Mouse (Mus musculus): ENCODE results near the gene Plekhb2. TPM values are rescaled to one million over a fixed set of nuclear protein-coding genes. Genes with fewer than 3 reads are reported as not detected.
A peak's percentile ranks its signal among the peaks of the same experiment; 100 is the strongest.

Plekhb2 gene
- polyA plus RNA-seq (2016; fragmentation: Nextera tagmentation; extraction: Ambion mirVana), result 12.5 and 13.3 TPM in 2 replicates

DNA sequence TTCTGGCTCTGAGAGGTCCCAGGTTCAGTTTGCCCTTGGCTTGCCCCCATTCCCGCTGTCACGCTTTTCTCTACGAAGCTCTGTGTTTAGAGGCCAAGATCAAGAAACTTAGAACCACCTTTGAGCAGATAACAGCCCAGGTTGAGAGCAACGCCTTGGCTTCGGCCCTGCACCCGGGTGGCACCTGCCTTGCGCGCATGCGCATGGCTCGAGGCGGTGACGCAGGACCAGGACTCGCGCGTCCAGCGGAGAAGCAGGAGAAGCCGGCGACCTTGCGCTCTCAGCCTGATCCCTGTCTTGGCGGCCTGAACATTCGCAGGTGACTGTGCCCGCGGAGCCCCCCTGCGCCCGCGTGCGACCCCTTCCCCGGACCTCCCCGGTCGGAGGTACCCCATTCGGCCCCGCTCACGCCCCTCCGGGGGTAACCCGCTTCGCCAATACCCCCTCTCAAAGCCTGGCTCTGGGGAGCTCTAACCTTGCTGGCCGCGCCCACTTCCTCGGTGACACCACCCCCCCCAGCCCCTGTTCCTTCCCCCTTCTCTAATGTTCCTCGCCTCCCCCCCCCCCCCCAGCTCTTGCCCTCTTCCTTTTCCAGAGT lies at the start of gene Plekhb2:
Gene Plekhb2 (plus strand): TSS at position 232 of the 598 bp plus-strand sequence.
- under 1% methylated on average over 34 of the region's 40 CpGs for WGBS (ENCODE audit: insufficient replicate concordance)
- H3K27ac ChIP-seq, result peak within 1 kb of the TSS; percentile 56; the same call in 1 of the 2 replicates
- H3K36me3 ChIP-seq, result no peaks in the 10 kb centered on the region
- no peaks in the 10 kb centered on the region for H3K9me3 ChIP-seq (replicated peaks)
- peak within 1 kb of the TSS; percentile 72 for H3K4me3 ChIP-seq
- peak within 1 kb of the TSS; percentile 86 for H3K9ac ChIP-seq
- H3K27me3 ChIP-seq (replicated peaks), result no peaks in the 10 kb centered on the region
- H3K4me1 ChIP-seq, result peaks cover 28% of the 10 kb centered on the region
- H3K4me2 ChIP-seq, result peak within 1 kb of the TSS; percentile 94
- ATAC-seq, result peak; percentile 91

DNA sequence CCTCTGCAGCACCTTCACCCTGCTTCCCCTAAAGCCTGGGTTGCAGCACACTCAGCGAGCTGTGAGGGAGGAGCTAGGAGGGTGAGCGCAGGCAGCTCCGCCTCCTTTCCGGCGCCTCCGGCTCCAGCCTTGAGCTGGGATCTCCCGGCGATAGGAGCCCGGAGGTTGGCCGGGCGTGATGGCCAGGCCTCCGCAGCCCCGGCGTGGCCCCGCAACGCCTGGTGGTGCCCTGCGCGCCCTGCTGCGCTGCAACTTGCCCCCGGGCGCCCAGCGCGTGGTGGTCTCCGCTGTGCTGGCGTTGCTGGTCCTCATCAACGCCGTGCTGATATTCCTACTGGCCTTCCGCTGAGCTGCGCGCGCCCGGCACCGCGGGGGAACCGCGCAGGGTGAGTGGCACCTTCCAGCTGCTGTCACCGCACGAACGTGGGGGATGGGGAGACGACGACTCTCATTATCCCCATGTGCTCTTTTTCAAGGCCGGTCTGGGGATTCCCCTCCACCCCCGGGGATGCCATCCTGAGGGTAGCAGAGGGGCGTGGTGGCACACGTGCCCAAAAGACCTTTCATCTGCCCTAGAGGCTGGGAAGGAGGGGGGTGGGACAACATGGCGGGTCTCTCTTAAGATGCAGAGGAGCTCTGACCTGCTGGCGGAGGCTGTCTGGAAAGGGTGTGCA lies 48.0 kb upstream of the Plekhb2 start:
- peak overlapping the region; percentile 67 for H3K4me3 ChIP-seq
- H3K27me3 ChIP-seq (replicated peaks), result peaks cover 6% of the 10 kb centered on the region
- H3K36me3 ChIP-seq, result no peaks in the 10 kb centered on the region
- WGBS (ENCODE audit: insufficient replicate concordance), result 2% methylated on average over 44 of the region's 47 CpGs
- H3K27ac ChIP-seq, result no peak overlapping the region
- H3K9ac ChIP-seq, result peak overlapping the region; percentile 61
- H3K4me1 ChIP-seq, result peaks cover 28% of the 10 kb centered on the region
- peak overlapping the region; percentile 95 for H3K4me2 ChIP-seq
- peak; percentile 82 for ATAC-seq
- no peaks in the 10 kb centered on the region for H3K9me3 ChIP-seq (replicated peaks)

- ATAC-seq, result no peak
- no peak overlapping the region for H3K27ac ChIP-seq
- peak overlapping the region; percentile 67 for H3K4me3 ChIP-seq
- H3K27me3 ChIP-seq (replicated peaks), result peaks cover 10% of the 10 kb centered on the region
- no peaks in the 10 kb centered on the region for H3K9me3 ChIP-seq (replicated peaks)
- H3K4me2 ChIP-seq, result peak overlapping the region; percentile 95
- peaks cover 28% of the 10 kb centered on the region for H3K4me1 ChIP-seq
- no peaks in the 10 kb centered on the region for H3K36me3 ChIP-seq
- 15% methylated on average over 7 of the region's 7 CpGs for WGBS (ENCODE audit: insufficient replicate concordance)
- H3K9ac ChIP-seq, result peak overlapping the region; percentile 61; the same call in 1 of the 2 replicates
Observed at GRCm38 (mm10) chr1:34802290-34802642, 47.5 kb upstream of the Plekhb2 start.

GRCm38 (mm10) chr1:34804863-34805262 lies 44.9 kb upstream of the Plekhb2 start:
- peaks cover 28% of the 10 kb centered on the region for H3K4me1 ChIP-seq
- no peak overlapping the region for H3K4me2 ChIP-seq
- peaks cover 10% of the 10 kb centered on the region for H3K27me3 ChIP-seq (replicated peaks)
- no peak overlapping the region for H3K4me3 ChIP-seq
- 75% methylated on average over 7 of the region's 7 CpGs for WGBS (ENCODE audit: insufficient replicate concordance)
- H3K9ac ChIP-seq, result no peak overlapping the region
- no peaks in the 10 kb centered on the region for H3K9me3 ChIP-seq (replicated peaks)
- no peak for ATAC-seq
- H3K36me3 ChIP-seq, result peaks cover 4% of the 10 kb centered on the region; the same call in 1 of the 2 replicates
- H3K27ac ChIP-seq, result no peak overlapping the region

DNA sequence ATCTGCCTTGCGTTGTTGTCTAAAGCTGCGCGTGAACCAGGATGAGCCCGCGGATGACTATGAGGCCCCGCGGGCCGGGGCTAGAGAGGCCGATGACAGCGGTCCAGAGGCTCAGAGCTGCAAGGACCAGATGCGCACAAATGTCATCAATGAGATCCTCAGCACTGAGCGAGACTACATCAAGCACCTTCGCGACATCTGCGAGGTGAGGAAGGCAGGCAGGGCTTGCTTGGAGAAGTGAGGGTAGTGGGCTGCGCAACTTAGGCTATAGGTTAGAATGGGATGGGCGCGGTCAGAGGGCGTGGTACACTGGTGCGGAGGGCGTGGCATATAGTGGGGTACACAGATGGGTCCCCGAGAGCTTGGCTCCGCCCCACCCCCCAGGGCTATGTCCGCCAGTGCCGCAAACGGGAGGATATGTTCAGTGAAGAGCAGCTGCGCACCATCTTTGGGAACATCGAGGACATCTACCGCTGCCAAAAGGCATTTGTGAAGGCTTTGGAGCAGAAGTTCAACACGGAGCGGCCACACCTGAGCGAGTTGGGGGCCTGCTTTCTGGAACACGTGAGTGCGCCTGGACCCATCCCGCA lies 43.8 kb upstream of the Plekhb2 start:
- Histone ChIP-seq H3K27me3 (replicated peaks) (peaks cover 10% of the 10 kb centered on the region), H3K4me3 (no peak overlapping the region), H3K9ac (no peak overlapping the region), H3K4me2 (peak overlapping the region; percentile 12; the same call in 1 of the 2 replicates), H3K9me3 (replicated peaks) (no peaks in the 10 kb centered on the region), H3K27ac (no peak overlapping the region), H3K4me1 (peaks cover 26% of the 10 kb centered on the region), H3K36me3 (peaks cover 16% of the 10 kb centered on the region)
- 35% methylated on average over 35 of the region's 35 CpGs for WGBS (ENCODE audit: insufficient replicate concordance)
- ATAC-seq, result no peak

DNA sequence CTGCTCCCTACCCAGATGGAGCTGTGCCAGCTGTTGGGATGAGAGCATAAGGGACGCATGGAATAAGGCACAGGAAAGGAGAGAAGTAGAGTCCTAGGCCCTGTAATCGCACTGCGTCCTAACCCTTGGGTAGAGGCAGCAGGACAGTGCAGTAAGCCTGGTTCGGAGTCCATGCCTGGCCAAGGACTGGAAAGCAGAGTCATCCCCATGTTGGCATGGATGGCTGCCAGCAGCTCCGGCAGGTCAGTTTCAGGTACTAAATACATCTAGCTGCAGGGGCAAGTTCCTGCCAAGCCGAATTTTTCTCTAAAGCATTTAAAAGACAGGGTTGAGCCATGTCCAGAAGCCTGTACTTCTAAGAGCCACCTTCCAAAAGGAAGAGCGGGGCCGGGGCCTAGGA lies 41.3 kb upstream of the Plekhb2 start:
- 80% methylated on average over 8 of the region's 8 CpGs for WGBS (ENCODE audit: insufficient replicate concordance)
- peaks cover 40% of the 10 kb centered on the region for H3K36me3 ChIP-seq
- no peak for ATAC-seq
- no peak overlapping the region for H3K9ac ChIP-seq
- no peak overlapping the region for H3K27ac ChIP-seq
- H3K4me3 ChIP-seq, result no peak overlapping the region
- peaks cover 9% of the 10 kb centered on the region for H3K4me1 ChIP-seq
- no peak overlapping the region for H3K4me2 ChIP-seq
- no peaks in the 10 kb centered on the region for H3K9me3 ChIP-seq (replicated peaks)
- peaks cover 6% of the 10 kb centered on the region for H3K27me3 ChIP-seq (replicated peaks)

DNA sequence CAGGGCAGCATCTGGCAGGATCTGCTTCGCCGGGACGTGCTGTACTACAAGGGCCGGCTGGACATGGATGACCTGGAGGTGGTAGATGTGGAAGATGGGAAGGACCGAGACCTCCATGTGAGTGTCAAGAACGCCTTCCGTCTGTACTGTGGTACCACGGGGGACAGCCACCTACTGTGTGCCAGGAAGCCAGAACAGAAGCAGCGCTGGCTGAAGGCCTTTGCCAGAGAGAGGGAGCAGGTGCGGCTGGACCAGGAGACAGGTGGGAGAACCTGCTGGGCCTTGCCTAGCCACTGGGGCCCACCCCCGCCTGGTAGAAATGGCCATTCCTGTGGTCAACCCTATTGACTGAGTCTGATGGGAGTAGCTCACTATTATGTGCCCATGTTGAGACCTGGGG lies 39.5 kb upstream of the Plekhb2 start:
- WGBS (ENCODE audit: insufficient replicate concordance), result 89% methylated on average over 11 of the region's 11 CpGs
- peaks cover 6% of the 10 kb centered on the region for H3K27me3 ChIP-seq (replicated peaks)

DNA sequence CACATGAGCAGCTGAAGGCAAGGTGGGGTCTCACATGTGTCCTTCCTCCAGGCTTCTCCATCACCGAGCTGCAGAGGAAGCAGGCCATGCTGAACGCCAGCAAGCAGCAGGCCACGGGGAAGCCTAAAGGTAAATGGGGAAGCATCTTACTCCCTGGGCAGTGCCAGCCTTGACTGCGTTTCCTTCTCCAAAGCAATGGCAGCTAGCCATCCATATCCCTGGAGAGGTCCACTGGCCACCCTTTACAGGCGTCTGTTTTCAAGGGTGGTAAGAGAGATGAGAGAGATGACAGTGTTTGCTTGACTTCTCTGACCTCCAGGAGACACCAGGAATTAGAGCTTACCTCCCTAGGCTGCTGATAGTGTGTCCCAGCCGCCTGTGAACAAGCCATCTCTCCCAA lies 38.7 kb upstream of the Plekhb2 start:
- Histone ChIP-seq H3K9me3 (replicated peaks) (no peaks in the 10 kb centered on the region), H3K36me3 (peaks cover 65% of the 10 kb centered on the region), H3K27ac (no peak overlapping the region), H3K4me3 (no peak overlapping the region), H3K9ac (no peak overlapping the region), H3K4me1 (peaks cover 6% of the 10 kb centered on the region), H3K27me3 (replicated peaks) (peaks cover 6% of the 10 kb centered on the region), H3K4me2 (no peak overlapping the region)
- ATAC-seq, result no peak
- 62% methylated on average over 6 of the region's 6 CpGs for WGBS (ENCODE audit: insufficient replicate concordance)

More for the DNA sequence above, 39.5 kb upstream of the Plekhb2 start:
- ATAC-seq, result no peak
- H3K9ac ChIP-seq, result no peak overlapping the region
- H3K4me1 ChIP-seq, result peaks cover 9% of the 10 kb centered on the region
- no peak overlapping the region for H3K4me3 ChIP-seq
- H3K27ac ChIP-seq, result no peak overlapping the region
- H3K4me2 ChIP-seq, result no peak overlapping the region
- peaks cover 58% of the 10 kb centered on the region for H3K36me3 ChIP-seq
- no peaks in the 10 kb centered on the region for H3K9me3 ChIP-seq (replicated peaks)

DNA sequence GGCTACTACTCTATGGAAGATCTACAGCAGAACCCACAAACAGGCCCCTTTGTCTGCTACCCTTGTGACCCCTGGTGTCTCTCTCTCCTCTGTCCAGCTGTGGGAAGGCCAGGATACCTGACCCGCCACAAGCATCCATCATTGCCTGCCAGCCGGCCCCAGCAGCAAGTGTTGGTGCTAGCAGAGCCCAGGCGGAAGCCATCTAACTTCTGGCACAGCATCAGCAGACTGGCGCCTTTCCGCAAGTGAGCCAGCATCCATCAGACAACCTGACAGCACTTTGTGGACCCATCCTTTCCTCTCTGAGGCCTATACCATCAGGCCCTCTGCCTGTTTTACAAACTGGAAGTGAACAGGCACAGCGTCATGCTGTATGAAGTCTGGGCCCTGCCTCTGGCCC lies 38.2 kb upstream of the Plekhb2 start:
- WGBS (ENCODE audit: insufficient replicate concordance), result 83% methylated on average over 6 of the region's 6 CpGs
- Histone ChIP-seq H3K9ac (no peak overlapping the region), H3K9me3 (replicated peaks) (no peaks in the 10 kb centered on the region), H3K27ac (no peak overlapping the region), H3K4me2 (no peak overlapping the region), H3K4me3 (no peak overlapping the region), H3K27me3 (replicated peaks) (peaks cover 6% of the 10 kb centered on the region), H3K4me1 (peaks cover under 1% of the 10 kb centered on the region; the same call in 1 of the 2 replicates), H3K36me3 (peaks cover 71% of the 10 kb centered on the region)
- ATAC-seq, result no peak

GRCm38 (mm10) chr1:34812407-34813247 lies 37.1 kb upstream of the Plekhb2 start:
- no peak overlapping the region for H3K4me2 ChIP-seq

DNA sequence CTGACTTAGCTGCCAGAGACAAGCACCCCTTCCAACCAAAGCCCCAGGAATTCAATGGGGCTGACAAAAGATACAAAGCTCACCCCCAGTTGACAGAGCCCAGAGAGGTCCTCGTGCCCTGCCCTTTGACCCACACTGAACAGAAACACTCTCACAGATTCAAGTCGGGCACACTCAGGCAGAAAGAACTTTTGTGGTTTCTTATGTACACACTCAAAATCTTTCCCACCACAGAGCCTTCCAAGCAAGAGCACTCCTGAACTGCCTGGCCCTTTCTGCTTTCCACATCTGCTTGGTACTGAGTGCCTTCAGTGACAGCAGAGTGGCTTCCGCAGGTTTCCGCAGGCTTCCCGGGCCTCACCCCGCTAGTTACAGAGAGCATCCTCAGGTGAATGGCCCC lies 33.9 kb upstream of the Plekhb2 start:
- 84% methylated on average over 6 of the region's 6 CpGs for WGBS (ENCODE audit: insufficient replicate concordance)
- no peak overlapping the region for H3K4me2 ChIP-seq
- H3K27ac ChIP-seq, result no peak overlapping the region
- no peaks in the 10 kb centered on the region for H3K27me3 ChIP-seq (replicated peaks)
- H3K9me3 ChIP-seq (replicated peaks), result no peaks in the 10 kb centered on the region
- peaks cover 99% of the 10 kb centered on the region for H3K36me3 ChIP-seq
- no peak for ATAC-seq
- H3K4me3 ChIP-seq, result no peak overlapping the region
- H3K4me1 ChIP-seq, result no peaks in the 10 kb centered on the region
- H3K9ac ChIP-seq, result no peak overlapping the region

More at GRCm38 (mm10) chr1:34812407-34813247, 37.1 kb upstream of the Plekhb2 start:
- no peaks in the 10 kb centered on the region for H3K9me3 ChIP-seq (replicated peaks)
- H3K27me3 ChIP-seq (replicated peaks), result no peaks in the 10 kb centered on the region
- H3K36me3 ChIP-seq, result peaks cover 81% of the 10 kb centered on the region
- H3K27ac ChIP-seq, result no peak overlapping the region
- 84% methylated on average over 13 of the region's 13 CpGs for WGBS (ENCODE audit: insufficient replicate concordance)
- H3K4me3 ChIP-seq, result no peak overlapping the region
- no peak overlapping the region for H3K9ac ChIP-seq
- H3K4me1 ChIP-seq, result no peaks in the 10 kb centered on the region
- ATAC-seq, result no peak

All from liver, embryonic 12.5 days (tissue).